Mouse (Mus musculus): ENCODE measurements around the gene Celsr2. TPM values are rescaled to one million over a fixed set of nuclear protein-coding genes. Genes with fewer than 3 reads are reported as not detected.

Celsr2 gene
- polyA plus RNA-seq, 1 experiment from 2014 or later, result 2.1 TPM

DNA sequence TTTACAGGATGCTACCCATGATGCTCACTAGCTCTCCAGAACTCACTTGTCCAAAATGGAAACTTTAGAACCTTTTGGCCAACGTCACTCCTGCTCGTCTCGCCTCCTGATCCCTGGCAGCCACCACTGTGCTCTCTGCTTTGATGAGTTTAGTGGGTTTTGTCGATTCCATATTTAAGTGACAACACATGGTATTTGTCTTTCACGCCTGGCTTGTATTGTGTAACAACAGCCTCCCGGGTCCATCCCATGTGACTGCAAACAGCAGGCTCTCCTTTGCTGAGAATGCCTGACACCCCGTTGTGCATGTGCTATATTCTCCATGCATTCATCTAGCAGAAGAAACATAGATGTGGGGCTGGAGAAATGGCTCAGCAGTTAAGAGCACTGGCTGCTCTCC is 73.2 kb downstream of the Celsr2 start:
- no peak overlapping the region for H3K4me3 ChIP-seq
- ATAC-seq (ENCODE audit: extremely low read depth, insufficient number of reproducible peaks, low FRiP score, low TSS enrichment), result no peak
- WGBS, result 59% methylated on average over 7 of the region's 7 CpGs
- no peaks in the 10 kb centered on the region for H3K9me3 ChIP-seq
- H3K4me2 ChIP-seq, result no peak overlapping the region
- no peaks in the 10 kb centered on the region for H3K27me3 ChIP-seq (replicated peaks)
- H3K36me3 ChIP-seq, result peaks cover 89% of the 10 kb centered on the region
- no peak overlapping the region for H3K27ac ChIP-seq (replicated peaks)
- no peaks in the 10 kb centered on the region for H3K4me1 ChIP-seq
- H3K9ac ChIP-seq, result no peak overlapping the region

- Histone ChIP-seq H3K4me3 (no peak overlapping the region), H3K4me1 (no peaks in the 10 kb centered on the region), H3K36me3 (peaks cover 86% of the 10 kb centered on the region), H3K27ac (replicated peaks) (no peak overlapping the region), H3K4me2 (no peak overlapping the region), H3K9me3 (no peaks in the 10 kb centered on the region), H3K27me3 (replicated peaks) (no peaks in the 10 kb centered on the region), H3K9ac (no peak overlapping the region)
- ATAC-seq (ENCODE audit: extremely low read depth, insufficient number of reproducible peaks, low FRiP score, low TSS enrichment), result no peak
- 57% methylated on average over 2 of the region's 2 CpGs for WGBS
Observed at GRCm38 (mm10) chr3:108341040-108341439, 74.3 kb downstream of the Celsr2 start.

Other genes with a start within 250 kb of the Celsr2 start
- 2.6 and 2.8 TPM in 2 replicates for gene Amigo1, start 229.2 kb downstream of the Celsr2 start, polyA plus RNA-seq (2015; fragmentation: Nextera tagmentation; extraction: Ambion mirVana)
- 2.3 and 3.1 TPM in 2 replicates for gene Cyb561d1, start 214.3 kb downstream of the Celsr2 start, polyA plus RNA-seq (2015; fragmentation: Nextera tagmentation; extraction: Ambion mirVana)
- gene Atxn7l2, start 204.6 kb downstream of the Celsr2 start, polyA plus RNA-seq (2015; fragmentation: Nextera tagmentation; extraction: Ambion mirVana), result 7.5 and 8.7 TPM in 2 replicates
- gene Sypl2, start 188.9 kb downstream of the Celsr2 start, polyA plus RNA-seq (2015; fragmentation: Nextera tagmentation; extraction: Ambion mirVana), result 2.4 and 3.2 TPM in 2 replicates
- 213 and 243 TPM in 2 replicates for gene Psma5, start 158.6 kb downstream of the Celsr2 start, polyA plus RNA-seq (2015; fragmentation: Nextera tagmentation; extraction: Ambion mirVana)
- gene Sort1, start 131.5 kb downstream of the Celsr2 start, polyA plus RNA-seq (2015; fragmentation: Nextera tagmentation; extraction: Ambion mirVana), result 8.9 and 11.9 TPM in 2 replicates
- gene Mybphl, start 50.6 kb downstream of the Celsr2 start, polyA plus RNA-seq (2015; fragmentation: Nextera tagmentation; extraction: Ambion mirVana), result 40.7 and 45.8 TPM in 2 replicates
- 24.4 and 25.4 TPM in 2 replicates for gene Psrc1, start 31.7 kb downstream of the Celsr2 start, polyA plus RNA-seq (2015; fragmentation: Nextera tagmentation; extraction: Ambion mirVana)
- 78.2 and 91.4 TPM in 2 replicates for gene Sars, start 29.7 kb upstream of the Celsr2 start, polyA plus RNA-seq (2015; fragmentation: Nextera tagmentation; extraction: Ambion mirVana)
- gene 1700013F07Rik, start 118.6 kb upstream of the Celsr2 start, polyA plus RNA-seq (2015; fragmentation: Nextera tagmentation; extraction: Ambion mirVana), result not detected in 2 replicates
- gene 5330417C22Rik, start 121.0 kb upstream of the Celsr2 start, polyA plus RNA-seq (2015; fragmentation: Nextera tagmentation; extraction: Ambion mirVana), result 0.70 and 1.0 TPM in 2 replicates
- gene Tmem167b, start 146.9 kb upstream of the Celsr2 start, polyA plus RNA-seq (2015; fragmentation: Nextera tagmentation; extraction: Ambion mirVana), result 28.2 and 30.6 TPM in 2 replicates
- 27.0 and 29.0 TPM in 2 replicates for gene Taf13, start 156.1 kb upstream of the Celsr2 start, polyA plus RNA-seq (2015; fragmentation: Nextera tagmentation; extraction: Ambion mirVana)
- gene Wdr47, start 175.7 kb upstream of the Celsr2 start, polyA plus RNA-seq (2015; fragmentation: Nextera tagmentation; extraction: Ambion mirVana), result 7.0 and 7.7 TPM in 2 replicates
- 43.5 and 46.4 TPM in 2 replicates for gene Clcc1, start 238.4 kb upstream of the Celsr2 start, polyA plus RNA-seq (2015; fragmentation: Nextera tagmentation; extraction: Ambion mirVana)

Measured in heart, embryonic 13.5 days (tissue).